Mouse (Mus musculus): ENCODE data around the gene Rapgef1. TPM values are rescaled to one million over a fixed set of nuclear protein-coding genes. Genes with fewer than 3 reads are reported as not detected.

Rapgef1 gene
- polyA plus RNA-seq, 1 experiment from 2014 or later: 22.5 TPM

DNA sequence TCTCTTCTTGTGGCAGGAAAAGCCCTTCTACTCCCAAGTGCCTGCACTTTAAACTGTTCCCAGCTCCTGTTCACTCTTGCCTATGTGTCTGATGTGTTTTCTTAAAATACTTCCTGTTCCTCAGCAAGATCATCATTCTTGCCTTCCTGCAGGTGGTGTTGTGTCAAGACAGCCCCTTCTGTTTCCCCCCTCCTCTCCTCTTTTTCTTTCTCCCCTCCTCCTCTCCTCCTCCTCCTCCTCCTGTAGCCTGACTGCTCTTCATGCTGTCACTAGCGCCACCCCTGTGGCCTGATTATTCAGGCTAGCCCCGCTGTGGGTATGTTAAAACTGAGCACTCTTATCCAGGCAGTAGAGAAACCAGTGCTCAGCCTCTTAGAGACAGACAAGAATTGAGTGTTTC is 65.0 kb downstream of the Rapgef1 start:
- WGBS: 27% methylated on average over 2 of the region's 2 CpGs

DNA sequence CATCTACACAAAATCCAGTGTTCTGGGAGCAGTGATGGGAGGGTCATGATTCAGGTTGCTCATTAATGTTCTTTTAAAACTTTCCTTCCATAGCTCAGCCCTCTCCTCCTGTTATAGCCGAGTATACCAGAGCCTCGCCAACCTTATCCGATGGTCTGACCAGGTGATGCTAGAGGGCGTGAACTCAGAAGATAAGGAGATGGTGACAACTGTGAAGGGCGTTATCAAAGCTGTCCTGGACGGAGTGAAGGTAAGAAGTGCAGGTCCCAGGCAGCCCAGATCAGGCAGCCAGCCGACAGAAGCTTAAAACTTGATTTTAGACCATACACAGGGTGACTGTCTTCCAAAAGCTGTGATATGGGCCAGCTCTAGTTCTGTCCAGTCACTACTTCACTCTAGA is 69.5 kb downstream of the Rapgef1 start:
- no peaks in the 10 kb centered on the region for H3K9me3 ChIP-seq (ENCODE audit: control insufficient read depth, low read length)
- no peak overlapping the region for H3K4me2 ChIP-seq (ENCODE audit: low read length)
- H3K4me3 ChIP-seq (replicated peaks; ENCODE audit: low read length): no peak overlapping the region
- no peaks in the 10 kb centered on the region for H3K27me3 ChIP-seq (replicated peaks; ENCODE audit: control insufficient read depth, insufficient read depth, low read length)
- H3K9ac ChIP-seq (replicated peaks; ENCODE audit: low read depth, low read length): no peak overlapping the region
- no peak for ATAC-seq
- peaks cover 15% of the 10 kb centered on the region; the same call in 1 of the 2 replicates for H3K36me3 ChIP-seq (ENCODE audit: control insufficient read depth, insufficient read depth)
- H3K4me1 ChIP-seq (replicated peaks; ENCODE audit: control insufficient read depth, insufficient read depth, low read length): no peaks in the 10 kb centered on the region
- H3K27ac ChIP-seq (ENCODE audit: low read length): no peak overlapping the region
- 93% methylated on average over 7 of the region's 7 CpGs for WGBS

More for the DNA sequence above, 65.0 kb downstream of the Rapgef1 start:
- Histone ChIP-seq H3K9ac (replicated peaks; ENCODE audit: low read depth, low read length) (no peak overlapping the region), H3K9me3 (ENCODE audit: control insufficient read depth, low read length) (no peaks in the 10 kb centered on the region), H3K4me2 (ENCODE audit: low read length) (no peak overlapping the region), H3K4me3 (replicated peaks; ENCODE audit: low read length) (no peak overlapping the region), H3K27me3 (replicated peaks; ENCODE audit: control insufficient read depth, insufficient read depth, low read length) (no peaks in the 10 kb centered on the region), H3K27ac (ENCODE audit: low read length) (no peak overlapping the region), H3K4me1 (replicated peaks; ENCODE audit: control insufficient read depth, insufficient read depth, low read length) (no peaks in the 10 kb centered on the region), H3K36me3 (ENCODE audit: control insufficient read depth, insufficient read depth) (peaks cover 4% of the 10 kb centered on the region; the same call in 1 of the 2 replicates)
- no peak for ATAC-seq

DNA sequence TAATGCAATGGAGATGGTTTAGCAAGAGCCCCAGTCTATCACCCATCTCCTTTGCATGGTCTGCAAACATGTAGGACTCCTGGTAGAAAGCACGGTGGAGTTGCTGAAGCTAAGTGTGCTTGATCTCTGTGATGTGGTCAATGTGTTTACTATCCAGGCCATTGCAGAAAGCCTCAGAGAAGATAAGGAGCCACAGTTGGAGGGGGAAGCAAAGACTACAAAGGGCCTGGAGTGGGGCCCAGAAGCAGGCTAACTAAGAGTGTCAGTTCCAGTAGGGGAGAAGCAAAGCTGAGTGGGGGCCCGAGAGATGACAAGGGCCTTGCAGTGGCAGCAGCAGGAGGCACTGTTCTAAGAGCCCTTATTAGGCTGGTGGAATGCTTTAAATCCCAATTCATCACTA is 70.0 kb downstream of the Rapgef1 start:
- H3K27ac ChIP-seq (ENCODE audit: low read length): no peak overlapping the region
- H3K4me2 ChIP-seq (ENCODE audit: low read length): no peak overlapping the region
- ATAC-seq: no peak
- peaks cover 15% of the 10 kb centered on the region; the same call in 1 of the 2 replicates for H3K36me3 ChIP-seq (ENCODE audit: control insufficient read depth, insufficient read depth)
- H3K9me3 ChIP-seq (ENCODE audit: control insufficient read depth, low read length): no peaks in the 10 kb centered on the region
- 73% methylated on average over 2 of the region's 2 CpGs for WGBS
- H3K9ac ChIP-seq (replicated peaks; ENCODE audit: low read depth, low read length): no peak overlapping the region
- no peaks in the 10 kb centered on the region for H3K4me1 ChIP-seq (replicated peaks; ENCODE audit: control insufficient read depth, insufficient read depth, low read length)
- H3K4me3 ChIP-seq (replicated peaks; ENCODE audit: low read length): no peak overlapping the region
- H3K27me3 ChIP-seq (replicated peaks; ENCODE audit: control insufficient read depth, insufficient read depth, low read length): no peaks in the 10 kb centered on the region

DNA sequence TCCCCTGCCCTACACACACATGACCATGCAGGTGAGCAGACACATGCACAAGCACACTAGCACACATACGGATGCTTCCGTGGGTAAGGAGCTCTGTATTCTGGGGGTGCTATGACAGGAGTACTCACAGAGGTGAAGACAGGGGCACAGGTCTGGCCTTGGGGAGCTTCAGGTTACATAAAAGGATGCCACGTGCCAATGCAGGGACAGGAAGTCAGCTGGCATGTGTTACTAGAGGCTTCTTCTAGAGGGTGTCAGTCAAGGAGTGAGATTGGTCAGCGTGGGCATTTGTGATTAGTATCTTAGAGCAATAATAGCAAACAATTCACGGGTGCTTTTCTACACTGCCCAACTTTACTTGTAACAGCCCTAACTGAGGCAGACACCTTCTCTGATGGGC is 71.5 kb downstream of the Rapgef1 start:
- H3K36me3 ChIP-seq (ENCODE audit: control insufficient read depth, insufficient read depth): peaks cover 15% of the 10 kb centered on the region; the same call in 1 of the 2 replicates
- no peak for ATAC-seq

DNA sequence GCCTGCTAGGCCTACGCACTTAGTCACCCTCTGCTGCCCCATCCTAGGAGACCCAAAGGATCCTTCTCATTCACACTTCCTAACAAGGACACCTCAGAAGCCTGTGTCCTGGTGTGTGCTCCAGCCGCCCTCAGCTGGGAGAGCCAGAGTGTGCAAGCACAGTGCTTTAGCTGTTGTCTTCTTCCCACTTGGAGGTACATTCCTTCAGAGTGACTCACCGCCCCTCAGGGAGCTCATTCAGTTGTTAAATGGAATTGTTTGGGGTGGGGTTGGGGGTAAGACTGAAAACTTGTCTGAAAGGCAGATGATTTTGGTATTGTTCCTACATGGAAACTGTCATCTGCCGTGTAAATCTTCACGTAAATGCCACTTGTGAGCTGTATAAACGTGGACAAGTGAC is 72.0 kb downstream of the Rapgef1 start:
- ATAC-seq: no peak
- Histone ChIP-seq H3K4me1 (replicated peaks; ENCODE audit: control insufficient read depth, insufficient read depth, low read length) (no peaks in the 10 kb centered on the region), H3K4me3 (replicated peaks; ENCODE audit: low read length) (no peak overlapping the region), H3K27me3 (replicated peaks; ENCODE audit: control insufficient read depth, insufficient read depth, low read length) (no peaks in the 10 kb centered on the region), H3K9ac (replicated peaks; ENCODE audit: low read depth, low read length) (no peak overlapping the region), H3K36me3 (ENCODE audit: control insufficient read depth, insufficient read depth) (peaks cover 15% of the 10 kb centered on the region; the same call in 1 of the 2 replicates), H3K9me3 (ENCODE audit: control insufficient read depth, low read length) (no peaks in the 10 kb centered on the region), H3K4me2 (ENCODE audit: low read length) (no peak overlapping the region), H3K27ac (ENCODE audit: low read length) (no peak overlapping the region)
- WGBS: 79% methylated on average over 6 of the region's 6 CpGs

More for the DNA sequence above, 71.5 kb downstream of the Rapgef1 start:
- WGBS: 96% methylated on average over 5 of the region's 5 CpGs
- no peak overlapping the region for H3K27ac ChIP-seq (ENCODE audit: low read length)
- no peaks in the 10 kb centered on the region for H3K4me1 ChIP-seq (replicated peaks; ENCODE audit: control insufficient read depth, insufficient read depth, low read length)
- no peaks in the 10 kb centered on the region for H3K27me3 ChIP-seq (replicated peaks; ENCODE audit: control insufficient read depth, insufficient read depth, low read length)
- H3K9ac ChIP-seq (replicated peaks; ENCODE audit: low read depth, low read length): no peak overlapping the region
- H3K4me2 ChIP-seq (ENCODE audit: low read length): no peak overlapping the region
- H3K4me3 ChIP-seq (replicated peaks; ENCODE audit: low read length): no peak overlapping the region
- H3K9me3 ChIP-seq (ENCODE audit: control insufficient read depth, low read length): no peaks in the 10 kb centered on the region

DNA sequence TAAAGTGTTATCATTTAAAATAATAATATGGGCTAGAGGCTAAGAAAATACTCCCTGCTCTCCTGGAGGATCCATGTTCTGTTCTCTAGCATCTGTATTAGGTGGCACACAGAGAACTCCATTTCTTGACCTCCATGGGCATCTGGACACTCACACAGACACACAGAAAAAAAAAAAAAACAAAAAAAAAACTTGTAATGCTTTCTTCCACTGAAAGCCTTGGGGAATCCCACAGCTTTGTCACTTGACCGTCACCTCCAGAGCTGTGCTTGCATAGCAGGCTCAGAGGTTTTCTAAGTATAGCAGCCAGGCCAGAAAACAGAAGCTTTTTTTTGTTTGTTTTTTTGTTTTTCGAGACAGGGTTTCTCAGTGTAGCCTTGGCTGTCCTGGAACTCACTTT is 72.7 kb downstream of the Rapgef1 start:
- peaks cover 15% of the 10 kb centered on the region; the same call in 1 of the 2 replicates for H3K36me3 ChIP-seq (ENCODE audit: control insufficient read depth, insufficient read depth)

DNA sequence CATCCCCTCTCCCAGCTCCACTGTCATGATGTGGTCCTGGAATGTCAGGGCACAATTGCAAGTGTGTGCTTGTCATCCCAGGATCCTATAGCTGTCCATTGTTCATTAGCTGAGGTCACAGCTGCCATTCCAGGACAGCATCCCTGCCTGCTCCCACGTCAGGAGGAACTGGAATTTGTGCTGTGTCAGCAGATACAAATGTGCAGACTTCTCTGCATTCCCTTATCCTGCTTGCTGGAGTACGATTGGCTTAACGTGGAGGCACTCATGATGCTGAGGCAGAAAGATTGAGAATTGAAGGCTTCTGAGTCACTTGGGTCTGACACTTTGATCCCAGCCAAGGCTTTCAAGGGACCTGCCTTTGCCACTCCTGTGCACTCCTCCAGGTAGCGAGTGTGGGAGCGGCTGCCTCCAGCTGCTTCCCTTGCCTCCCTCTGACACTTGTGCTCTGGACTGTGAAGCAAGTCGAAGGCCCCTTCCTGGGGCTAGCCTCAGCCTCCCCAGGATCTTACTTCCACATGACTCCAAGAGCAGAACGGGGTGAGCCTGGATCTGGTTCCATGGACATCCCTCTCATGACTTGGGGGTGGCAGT is 76.8 kb downstream of the Rapgef1 start:
- Histone ChIP-seq H3K27ac (ENCODE audit: low read length) (no peak overlapping the region), H3K36me3 (ENCODE audit: control insufficient read depth, insufficient read depth) (peaks cover 19% of the 10 kb centered on the region), H3K4me1 (replicated peaks; ENCODE audit: control insufficient read depth, insufficient read depth, low read length) (no peaks in the 10 kb centered on the region), H3K27me3 (replicated peaks; ENCODE audit: control insufficient read depth, insufficient read depth, low read length) (no peaks in the 10 kb centered on the region), H3K9me3 (ENCODE audit: control insufficient read depth, low read length) (no peaks in the 10 kb centered on the region), H3K4me3 (replicated peaks; ENCODE audit: low read length) (no peak overlapping the region), H3K4me2 (ENCODE audit: low read length) (no peak overlapping the region), H3K9ac (replicated peaks; ENCODE audit: low read depth, low read length) (no peak overlapping the region)
- WGBS: 87% methylated on average over 7 of the region's 7 CpGs
- ATAC-seq: no peak

More for the DNA sequence above, 72.7 kb downstream of the Rapgef1 start:
- no peak overlapping the region for H3K4me2 ChIP-seq (ENCODE audit: low read length)
- H3K4me3 ChIP-seq (replicated peaks; ENCODE audit: low read length): no peak overlapping the region
- no peak overlapping the region for H3K9ac ChIP-seq (replicated peaks; ENCODE audit: low read depth, low read length)
- ATAC-seq: no peak
- no peaks in the 10 kb centered on the region for H3K27me3 ChIP-seq (replicated peaks; ENCODE audit: control insufficient read depth, insufficient read depth, low read length)
- no peak overlapping the region for H3K27ac ChIP-seq (ENCODE audit: low read length)
- no peaks in the 10 kb centered on the region for H3K9me3 ChIP-seq (ENCODE audit: control insufficient read depth, low read length)
- 97% methylated on average over 2 of the region's 2 CpGs for WGBS
- no peaks in the 10 kb centered on the region for H3K4me1 ChIP-seq (replicated peaks; ENCODE audit: control insufficient read depth, insufficient read depth, low read length)

DNA sequence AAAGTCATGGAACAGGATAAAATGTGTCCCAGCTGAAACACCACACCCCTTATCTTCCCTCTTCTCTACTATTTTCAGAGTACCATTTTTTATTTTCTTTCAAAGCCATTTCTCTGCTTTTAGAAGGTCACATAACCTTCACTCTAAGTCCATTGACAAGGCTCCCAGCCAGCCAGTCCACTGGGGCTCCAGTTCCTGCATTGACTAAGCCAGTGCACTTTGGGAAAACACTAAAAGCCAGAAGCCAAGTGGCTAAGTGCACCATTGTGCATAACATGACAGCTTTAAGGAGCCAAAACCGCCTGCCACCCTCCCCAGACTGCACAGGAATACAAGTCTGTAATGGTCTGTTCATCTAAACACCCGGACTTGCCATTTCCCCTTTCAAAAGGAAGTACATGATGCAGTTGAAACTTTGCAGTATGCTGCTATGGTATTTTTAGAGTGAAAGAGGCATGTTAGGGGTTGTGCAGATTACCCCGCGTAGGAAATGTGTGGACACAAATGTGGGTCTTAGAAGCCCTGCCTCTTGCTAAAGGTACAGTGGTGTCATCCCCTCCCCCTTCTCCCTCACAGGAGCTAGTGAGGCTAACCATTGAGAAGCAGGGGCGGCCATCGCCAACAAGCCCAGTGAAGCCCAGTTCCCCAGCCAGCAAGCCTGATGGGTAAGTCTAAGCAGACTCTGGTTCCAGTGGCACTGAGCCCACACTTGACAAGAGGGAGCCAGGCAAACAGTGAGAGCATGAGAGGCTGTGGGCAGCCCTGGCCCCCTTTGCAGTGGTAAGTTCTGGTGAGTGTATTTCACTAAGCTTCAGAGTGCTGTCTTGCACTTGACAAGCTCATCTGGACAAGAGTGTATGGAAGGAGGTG is 79.1 kb downstream of the Rapgef1 start:
- no peaks in the 10 kb centered on the region for H3K27me3 ChIP-seq (replicated peaks; ENCODE audit: control insufficient read depth, insufficient read depth, low read length)
- no peak overlapping the region for H3K4me3 ChIP-seq (replicated peaks; ENCODE audit: low read length)
- no peak overlapping the region for H3K27ac ChIP-seq (ENCODE audit: low read length)
- no peak overlapping the region for H3K9ac ChIP-seq (replicated peaks; ENCODE audit: low read depth, low read length)
- peaks cover 30% of the 10 kb centered on the region for H3K36me3 ChIP-seq (ENCODE audit: control insufficient read depth, insufficient read depth)
- no peaks in the 10 kb centered on the region for H3K4me1 ChIP-seq (replicated peaks; ENCODE audit: control insufficient read depth, insufficient read depth, low read length)
- no peak overlapping the region for H3K4me2 ChIP-seq (ENCODE audit: low read length)
- no peaks in the 10 kb centered on the region for H3K9me3 ChIP-seq (ENCODE audit: control insufficient read depth, low read length)
- 91% methylated on average over 6 of the region's 6 CpGs for WGBS
- ATAC-seq: no peak

DNA sequence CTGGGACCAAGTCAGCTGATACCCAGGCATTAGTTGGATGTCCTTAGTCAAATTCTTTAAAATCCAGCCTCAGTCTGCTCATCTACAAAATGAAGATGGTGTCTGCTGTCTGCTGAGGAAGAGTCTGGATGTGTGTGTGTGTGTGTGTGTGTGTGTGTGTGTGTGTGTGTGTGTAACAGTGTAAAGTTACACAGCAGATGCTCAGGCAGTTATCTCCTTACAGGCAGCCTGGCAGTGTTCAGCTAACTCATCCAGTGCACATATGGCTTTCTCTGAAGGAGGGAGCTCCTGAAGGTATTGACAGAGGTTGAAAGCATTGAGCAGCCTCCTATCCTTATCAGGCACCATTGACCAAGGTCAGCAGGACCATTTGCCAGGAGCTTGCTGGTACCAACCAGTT is 81.4 kb downstream of the Rapgef1 start:
- no peak overlapping the region for H3K4me2 ChIP-seq (ENCODE audit: low read length)

More for the DNA sequence above, 81.4 kb downstream of the Rapgef1 start:
- Histone ChIP-seq H3K27ac (ENCODE audit: low read length) (no peak overlapping the region), H3K27me3 (replicated peaks; ENCODE audit: control insufficient read depth, insufficient read depth, low read length) (no peaks in the 10 kb centered on the region), H3K9me3 (ENCODE audit: control insufficient read depth, low read length) (no peaks in the 10 kb centered on the region), H3K4me3 (replicated peaks; ENCODE audit: low read length) (no peak overlapping the region), H3K4me1 (replicated peaks; ENCODE audit: control insufficient read depth, insufficient read depth, low read length) (no peaks in the 10 kb centered on the region), H3K36me3 (ENCODE audit: control insufficient read depth, insufficient read depth) (peaks cover 30% of the 10 kb centered on the region), H3K9ac (replicated peaks; ENCODE audit: low read depth, low read length) (no peak overlapping the region)
- no peak for ATAC-seq

All from forebrain, embryonic 16.5 days (tissue).